Mouse (Mus musculus) WW6 (cell line): ENCODE measurements around the gene Smim7.

Experiments used
- DNase-seq: peaks from one replicate; pipeline ENCODE4 v3.0.0-alpha.2; 2013; ENCODE audit warnings: low read depth, low spot score

The Smim7 gene

GRCm38 (mm10) chr8:72570633-72571610, at the start of gene Smim7:
TSS of gene Smim7 (minus strand) at chr8:72571088.
- peak; percentile 99 for DNase-seq

DNA sequence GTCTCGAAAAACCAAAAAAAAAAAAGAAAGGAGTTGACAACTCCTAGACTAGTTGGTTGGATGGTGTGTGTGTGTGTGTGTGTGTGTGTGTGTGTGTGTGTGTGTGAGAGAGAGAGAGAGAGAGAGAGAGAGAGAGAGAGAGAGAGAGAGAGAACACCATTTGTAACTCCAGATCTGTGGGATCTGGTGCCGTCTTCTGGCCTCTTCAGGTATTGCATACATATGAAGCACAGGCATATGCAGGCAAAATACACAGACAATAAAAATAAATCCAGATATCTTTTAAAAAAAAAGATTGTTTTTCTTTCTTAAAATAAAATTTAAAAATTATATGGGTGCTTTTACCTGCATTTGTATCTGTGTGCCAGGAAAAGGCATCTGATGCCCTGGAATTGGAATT, 19.3 kb upstream of the Smim7 start:
- DNase-seq, result no peak

GRCm38 (mm10) chr8:72589286-72589685, 18.4 kb upstream of the Smim7 start:
- DNase-seq, result no peak

DNA sequence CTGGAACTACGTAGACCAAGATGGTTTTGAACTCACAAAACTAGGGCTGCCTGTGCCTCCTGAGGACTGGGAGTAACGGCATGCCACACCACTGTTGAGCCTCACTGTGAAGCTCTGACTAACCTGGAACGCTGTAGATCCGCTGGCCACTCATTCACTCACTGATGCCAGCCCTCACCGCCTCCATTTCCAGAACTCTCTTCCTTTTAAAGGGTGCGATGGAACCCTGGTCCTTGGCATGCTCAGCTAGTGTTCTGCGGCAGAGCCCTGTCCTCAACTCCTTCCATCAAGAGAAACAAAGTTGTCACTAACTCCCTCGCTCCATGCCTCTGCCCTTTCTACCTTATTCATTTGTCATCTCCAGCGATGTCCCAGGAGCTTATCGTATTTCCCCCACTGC, 18.0 kb upstream of the Smim7 start:
- DNase-seq, result no peak

DNA sequence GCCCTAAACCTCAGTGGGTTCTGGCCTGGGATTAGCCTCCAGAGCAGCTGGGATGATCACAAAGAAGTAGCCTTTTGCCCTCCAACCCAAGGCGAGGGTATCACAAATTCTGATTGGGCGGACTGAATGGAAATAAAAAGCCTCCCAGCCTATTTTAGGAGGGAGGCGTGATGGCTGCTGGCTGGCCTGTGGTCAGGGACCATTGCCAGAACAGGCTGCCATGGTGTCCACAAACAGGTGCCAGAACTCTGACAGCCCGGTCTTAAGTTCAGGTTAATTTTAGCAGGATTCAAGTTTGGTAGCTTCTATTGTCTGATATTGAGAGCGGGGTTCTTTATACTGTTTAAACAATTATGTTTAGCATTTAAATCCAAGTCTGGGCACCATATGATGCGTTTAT, 16.9 kb upstream of the Smim7 start:
- no peak for DNase-seq

DNA sequence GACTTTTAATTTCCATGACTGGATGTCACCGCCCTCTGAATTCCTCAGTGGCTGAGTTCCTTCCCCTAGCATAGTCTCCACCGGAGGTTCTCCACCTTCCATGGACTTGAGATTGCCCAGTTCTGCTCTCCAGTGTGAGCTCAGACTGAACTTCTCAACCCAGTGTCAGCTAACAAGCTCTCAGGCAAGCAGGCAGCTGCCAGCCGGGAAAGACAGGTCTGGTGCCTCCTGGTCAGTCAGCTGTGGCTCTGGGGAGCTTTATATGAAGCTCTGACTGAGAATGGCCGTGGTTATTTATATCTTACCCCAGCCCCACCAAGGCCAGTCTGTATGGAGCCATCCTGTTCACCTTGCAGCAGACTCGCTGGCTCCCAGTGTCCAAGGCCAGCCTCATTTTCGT, 13.5 kb upstream of the Smim7 start:
- DNase-seq, result no peak

- DNase-seq, result no peak
Measured at GRCm38 (mm10) chr8:72583056-72583771, 12.3 kb upstream of the Smim7 start.

GRCm38 (mm10) chr8:72579374-72579773, 8.5 kb upstream of the Smim7 start:
- no peak for DNase-seq

DNA sequence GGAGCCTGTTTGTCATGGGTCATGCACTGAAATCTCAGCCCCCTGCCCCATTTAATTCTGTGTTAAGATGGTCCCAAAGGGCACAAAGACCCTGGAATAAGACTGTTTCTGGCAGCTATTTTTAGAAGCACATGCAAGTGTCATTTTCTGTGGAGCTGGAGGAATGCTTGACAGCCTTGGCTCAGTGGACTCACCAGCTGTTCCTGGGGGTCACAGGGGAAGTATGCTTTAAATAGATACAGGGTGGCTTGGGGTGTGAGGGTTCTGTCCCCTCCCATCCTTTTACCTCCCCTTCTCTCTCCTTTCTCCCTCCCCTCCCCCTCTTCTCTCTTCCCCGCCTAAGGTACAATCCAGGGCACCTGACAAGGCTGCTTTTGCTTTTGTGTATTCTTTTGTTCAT, 7.1 kb upstream of the Smim7 start:
- no peak for DNase-seq

GRCm38 (mm10) chr8:72577266-72577665, 6.4 kb upstream of the Smim7 start:
- DNase-seq, result no peak

DNA sequence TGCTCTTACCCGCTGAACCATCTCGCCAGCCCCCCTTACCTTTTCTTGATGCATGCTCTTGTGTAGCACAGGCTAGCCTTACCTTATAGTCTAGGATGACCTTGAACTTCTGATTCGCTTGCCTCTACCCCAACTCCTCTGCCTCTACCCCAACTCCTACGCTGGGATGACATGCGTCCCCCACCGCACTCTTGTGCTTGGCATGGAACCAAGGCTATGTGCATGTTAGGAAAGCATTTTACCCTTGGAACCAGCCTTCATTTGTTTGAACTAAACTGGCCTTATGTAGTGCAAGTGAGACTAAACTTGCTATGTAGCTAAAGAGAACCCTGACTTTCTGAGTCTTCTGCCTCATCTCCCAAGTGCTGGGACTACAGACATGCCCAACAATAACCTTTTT, 5.0 kb upstream of the Smim7 start:
- DNase-seq, result no peak

GRCm38 (mm10) chr8:72573450-72573849, 2.6 kb upstream of the Smim7 start:
- no peak for DNase-seq

- no peak for DNase-seq
Measured at GRCm38 (mm10) chr8:72572507-72572906, 1.6 kb upstream of the Smim7 start.

GRCm38 (mm10) chr8:72571611-72572473, 954 bp upstream of the Smim7 start, which contains the start of gene Tmem38a:
TSS of gene Tmem38a (plus strand) at chr8:72572055.
- DNase-seq, result no peak

DNA sequence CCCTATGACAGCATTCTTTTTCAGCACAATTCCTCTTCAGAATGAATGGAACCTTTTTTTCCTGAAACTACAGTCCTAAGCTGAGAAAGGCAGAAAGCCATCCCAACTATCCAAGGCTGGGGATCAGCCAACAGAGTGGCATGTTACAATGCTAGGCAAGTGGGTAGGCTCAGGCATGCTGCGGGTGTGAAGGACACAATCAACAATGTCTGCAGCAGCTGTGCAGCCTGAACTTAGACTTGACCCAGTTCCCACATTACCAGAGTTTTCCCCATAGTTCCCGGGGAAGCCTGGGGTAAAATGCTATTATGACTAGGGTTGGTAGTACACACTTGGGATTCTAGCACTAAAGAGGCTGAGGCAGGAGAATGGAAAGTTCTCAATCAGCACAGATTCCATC, 4.9 kb downstream of the Smim7 start:
- DNase-seq, result no peak

DNA sequence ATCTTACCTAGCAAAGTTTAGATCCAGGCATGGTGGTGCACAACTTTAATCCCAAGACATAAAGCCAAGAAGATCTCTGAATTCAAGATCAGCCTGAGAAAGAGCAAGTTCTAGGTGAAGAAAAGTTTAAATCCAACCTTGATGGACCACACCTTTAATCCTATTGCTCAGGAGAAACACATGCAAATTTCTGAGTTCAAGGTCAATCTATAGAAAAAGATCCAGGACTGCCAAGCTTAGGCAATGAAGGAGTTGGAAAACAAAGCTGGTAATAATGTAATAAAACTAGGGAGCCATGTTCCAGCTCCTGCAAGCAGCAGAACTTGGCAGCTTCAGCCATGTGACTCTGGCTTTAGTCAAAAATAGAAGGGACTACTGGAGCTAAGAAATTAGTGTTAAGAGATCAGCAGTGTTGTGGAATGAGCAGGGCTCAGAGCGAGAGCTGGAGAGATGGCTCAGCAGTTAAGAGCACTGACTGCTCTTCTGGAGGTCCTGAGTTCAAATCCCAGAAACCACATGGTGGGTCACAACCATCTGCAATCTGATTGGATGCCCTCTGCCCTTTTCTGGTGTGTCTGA, 9.7 kb downstream of the Smim7 start:
- DNase-seq, result no peak

DNA sequence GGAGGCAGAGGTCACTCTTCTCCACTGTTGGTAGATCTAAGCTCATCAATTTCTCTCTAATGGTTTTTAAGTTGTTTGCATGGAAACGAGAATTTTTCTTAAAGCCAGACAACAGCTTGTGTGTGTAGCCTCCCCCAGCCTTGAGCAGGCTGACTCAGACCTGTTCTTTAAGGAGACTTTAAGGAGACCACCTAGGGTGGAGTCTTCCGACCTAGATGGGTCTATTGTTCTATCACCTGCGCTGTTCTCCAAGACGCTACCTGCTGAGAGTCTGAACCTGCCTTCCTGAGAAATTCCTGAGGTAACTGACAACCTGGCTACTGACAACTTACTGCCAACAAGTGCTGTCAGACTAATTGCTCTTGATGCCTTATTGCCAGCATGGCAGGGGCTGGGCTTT, 15.1 kb downstream of the Smim7 start:
- peak; percentile 34 for DNase-seq

GRCm38 (mm10) chr8:72549314-72549892, 21.5 kb downstream of the Smim7 start:
- no peak for DNase-seq

- DNase-seq, result no peak
Measured at GRCm38 (mm10) chr8:72548644-72549313, 22.1 kb downstream of the Smim7 start.
